Mouse (Mus musculus): ENCODE results near the gene Zfp36l3. TPM values are rescaled to one million over a fixed set of nuclear protein-coding genes. Genes with fewer than 3 reads are reported as not detected.
"Not testable (repeated sequence)": the region's sequence is repeated elsewhere in the genome, so short reads cannot be mapped to it uniquely, and the experiment has no call there.

Zfp36l3 gene
- not detected in 2 replicates for polyA plus RNA-seq (2015; fragmentation: Nextera tagmentation; extraction: Ambion mirVana)

GRCm38 (mm10) chrX:53776276-53776675 lies at the start of gene Zfp36l3:
TSS of gene Zfp36l3 (minus strand) at chrX:53776394.
- no peaks in the 10 kb centered on the region for H3K27me3 ChIP-seq
- H3K36me3 ChIP-seq: no peaks in the 10 kb centered on the region
- WGBS: 91% methylated on average over 12 of the region's 12 CpGs
- no peak within 1 kb of the TSS for H3K27ac ChIP-seq
- no peak within 1 kb of the TSS for H3K4me3 ChIP-seq
- no peak within 1 kb of the TSS for H3K4me2 ChIP-seq
- H3K4me1 ChIP-seq: no peaks in the 10 kb centered on the region
- no peak for ATAC-seq (ENCODE audit: insufficient number of reproducible peaks, insufficient read depth, low FRiP score, low TSS enrichment, low read depth)
- no peaks in the 10 kb centered on the region for H3K9me3 ChIP-seq
- H3K9ac ChIP-seq: no peak within 1 kb of the TSS

- Histone ChIP-seq H3K4me1 (no peaks in the 10 kb centered on the region), H3K27me3 (no peaks in the 10 kb centered on the region), H3K4me3 (no peak overlapping the region), H3K36me3 (no peaks in the 10 kb centered on the region), H3K9me3 (no peaks in the 10 kb centered on the region), H3K9ac (no peak overlapping the region), H3K27ac (no peak overlapping the region), H3K4me2 (no peak overlapping the region)
- no peak for ATAC-seq (ENCODE audit: insufficient number of reproducible peaks, insufficient read depth, low FRiP score, low TSS enrichment, low read depth)
- 29% methylated on average over 3 of the region's 3 CpGs for WGBS
Observed at GRCm38 (mm10) chrX:53799074-53799473, 22.9 kb upstream of the Zfp36l3 start.

GRCm38 (mm10) chrX:53797519-53797918 lies 21.3 kb upstream of the Zfp36l3 start, which contains the start of gene Xlr:
TSS of gene Xlr (minus strand) at chrX:53797706.
- H3K9ac ChIP-seq; H3K27ac ChIP-seq; H3K4me1 ChIP-seq; ATAC-seq (ENCODE audit: insufficient number of reproducible peaks, insufficient read depth, low FRiP score, low TSS enrichment, low read depth); H3K9me3 ChIP-seq; H3K36me3 ChIP-seq; H3K4me2 ChIP-seq; H3K27me3 ChIP-seq; H3K4me3 ChIP-seq: not testable (repeated sequence)
- WGBS: 86% methylated on average over 11 of the region's 11 CpGs

DNA sequence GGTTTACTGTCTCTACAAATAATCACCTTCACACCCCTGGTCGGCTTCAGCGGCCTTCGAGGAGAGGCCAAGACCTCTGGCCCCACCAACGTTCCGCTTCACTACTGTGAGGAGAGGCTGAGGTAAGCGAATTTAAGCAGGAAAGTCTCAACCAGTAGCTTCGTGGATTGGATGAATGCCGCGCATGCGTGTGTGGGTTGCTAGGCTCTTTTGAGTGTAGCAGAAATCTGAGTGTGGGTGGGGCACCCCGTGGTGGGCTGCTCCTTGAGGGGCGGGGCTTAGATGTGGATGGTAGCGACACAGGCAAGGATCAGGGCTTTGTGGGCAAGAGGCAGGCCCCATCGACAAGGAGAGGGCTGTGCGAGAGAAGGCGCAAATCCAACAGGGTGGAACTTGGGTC lies 18.5 kb downstream of the Zfp36l3 start, which contains the start of gene 1700013H16Rik:
TSS of gene 1700013H16Rik (minus strand) at position 96 of the 400 bp plus-strand sequence.
- WGBS: 94% methylated on average over 16 of the region's 16 CpGs
- ATAC-seq (ENCODE audit: insufficient number of reproducible peaks, insufficient read depth, low FRiP score, low TSS enrichment, low read depth): no peak
- H3K27me3 ChIP-seq: no peaks in the 10 kb centered on the region
- no peaks in the 10 kb centered on the region for H3K9me3 ChIP-seq
- H3K9ac ChIP-seq: no peak within 1 kb of the TSS
- H3K27ac ChIP-seq: no peak within 1 kb of the TSS
- no peak within 1 kb of the TSS for H3K4me3 ChIP-seq
- H3K36me3 ChIP-seq: no peaks in the 10 kb centered on the region
- H3K4me2 ChIP-seq: no peak within 1 kb of the TSS
- H3K4me1 ChIP-seq: no peaks in the 10 kb centered on the region

GRCm38 (mm10) chrX:53752851-53753250 lies 23.3 kb downstream of the Zfp36l3 start:
- Histone ChIP-seq H3K4me2 (no peak overlapping the region), H3K27ac (no peak overlapping the region), H3K9me3 (no peaks in the 10 kb centered on the region), H3K27me3 (no peaks in the 10 kb centered on the region), H3K4me3 (no peak overlapping the region), H3K4me1 (no peaks in the 10 kb centered on the region), H3K36me3 (no peaks in the 10 kb centered on the region), H3K9ac (no peak overlapping the region)
- 86% methylated on average over 1 of the region's 1 CpGs for WGBS
- ATAC-seq (ENCODE audit: insufficient number of reproducible peaks, insufficient read depth, low FRiP score, low TSS enrichment, low read depth): no peak

- H3K4me1 ChIP-seq: no peaks in the 10 kb centered on the region
- H3K9me3 ChIP-seq: no peaks in the 10 kb centered on the region
- no peaks in the 10 kb centered on the region for H3K27me3 ChIP-seq
- no peak overlapping the region for H3K27ac ChIP-seq
- 72% methylated on average over 2 of the region's 2 CpGs for WGBS
- H3K4me2 ChIP-seq: no peak overlapping the region
- no peak for ATAC-seq (ENCODE audit: insufficient number of reproducible peaks, insufficient read depth, low FRiP score, low TSS enrichment, low read depth)
- H3K36me3 ChIP-seq: no peaks in the 10 kb centered on the region
- H3K4me3 ChIP-seq: no peak overlapping the region
- no peak overlapping the region for H3K9ac ChIP-seq
Observed at GRCm38 (mm10) chrX:53728967-53729366, 47.2 kb downstream of the Zfp36l3 start.

- H3K9me3 ChIP-seq: no peaks in the 10 kb centered on the region
- no peak within 1 kb of the TSS for H3K4me2 ChIP-seq
- H3K4me3 ChIP-seq: no peak within 1 kb of the TSS
- no peaks in the 10 kb centered on the region for H3K36me3 ChIP-seq
- H3K9ac ChIP-seq: no peak within 1 kb of the TSS
- ATAC-seq (ENCODE audit: insufficient number of reproducible peaks, insufficient read depth, low FRiP score, low TSS enrichment, low read depth): no peak
- 87% methylated on average over 11 of the region's 11 CpGs for WGBS
- no peaks in the 10 kb centered on the region for H3K27me3 ChIP-seq
- no peaks in the 10 kb centered on the region for H3K4me1 ChIP-seq
- H3K27ac ChIP-seq: no peak within 1 kb of the TSS
Observed at GRCm38 (mm10) chrX:53724596-53724995, 51.6 kb downstream of the Zfp36l3 start, which contains the start of gene 4930502E18Rik. TSS of gene 4930502E18Rik (plus strand) at chrX:53724826.

Other genes with a start within 250 kb of the Zfp36l3 start
- 44.6 and 49.4 TPM in 2 replicates for gene Rtl8c, start 168.4 kb downstream of the Zfp36l3 start, polyA plus RNA-seq (2015; fragmentation: Nextera tagmentation; extraction: Ambion mirVana)
- not detected in 2 replicates for gene Gm14597, start 167.4 kb downstream of the Zfp36l3 start, polyA plus RNA-seq (2015; fragmentation: Nextera tagmentation; extraction: Ambion mirVana)
- gene Rtl8a, start 132.7 kb downstream of the Zfp36l3 start, polyA plus RNA-seq (2015; fragmentation: Nextera tagmentation; extraction: Ambion mirVana): 67.9 and 68.0 TPM in 2 replicates
- gene Rtl8b, start 106.0 kb downstream of the Zfp36l3 start, polyA plus RNA-seq (2015; fragmentation: Nextera tagmentation; extraction: Ambion mirVana): 59.5 and 62.3 TPM in 2 replicates
- 0.43 and 0.62 TPM in 2 replicates for gene 4930502E18Rik, start 51.6 kb downstream of the Zfp36l3 start, polyA plus RNA-seq (2015; fragmentation: Nextera tagmentation; extraction: Ambion mirVana)
- not detected in 2 replicates for gene 1700013H16Rik, start 18.6 kb downstream of the Zfp36l3 start, polyA plus RNA-seq (2015; fragmentation: Nextera tagmentation; extraction: Ambion mirVana)
- gene Xlr, start 21.3 kb upstream of the Zfp36l3 start, polyA plus RNA-seq (2015; fragmentation: Nextera tagmentation; extraction: Ambion mirVana): 1.2 and 1.7 TPM in 2 replicates